In genomic region chr11:118418442-118418833, GRCm38 (mm10) we compare ENCODE assay signal across 7 mouse cellular contexts. TPM values are rescaled to one million over a fixed set of nuclear protein-coding genes. Genes with fewer than 3 reads are reported as not detected.
DNase-seq lines count a peak whose midpoint lies in the region; ATAC-seq lines count a peak whose summit lies in the region.

No protein-coding gene starts in this region.

- H3K4me2 ChIP-seq in lung, embryonic 15.5 days, result peak overlapping the region; percentile 76
- H3K4me2 ChIP-seq in forebrain, embryonic 11.5 days (ENCODE audit: low read depth, low read length, severe bottlenecking), result peak overlapping the region; percentile 84
- peak overlapping the region; percentile 74 for H3K4me2 ChIP-seq in liver, embryonic 11.5 days
- peak overlapping the region; percentile 87 for H3K4me2 ChIP-seq in stomach, embryonic 14.5 days (replicated peaks; ENCODE audit: low read depth, low read length)

- peak overlapping the region; percentile 66 for H3K27ac ChIP-seq in lung, embryonic 15.5 days
- H3K27ac ChIP-seq in forebrain, embryonic 11.5 days (ENCODE audit: low read depth, low read length), result no peak overlapping the region
- 0 out of 2 replicates have a peak overlapping the region, but pooled peaks have one; percentile 9 for H3K27ac ChIP-seq in liver, embryonic 11.5 days (ENCODE audit: low read depth, low read length)
- H3K27ac ChIP-seq in stomach, embryonic 14.5 days (ENCODE audit: low read length), result peak overlapping the region; percentile 71; the same call in 1 of the 2 replicates

- no peaks in the 10 kb centered on the region for H3K9me3 ChIP-seq in lung, embryonic 15.5 days
- H3K9me3 ChIP-seq in forebrain, embryonic 11.5 days (ENCODE audit: control insufficient read depth, low read length), result no peaks in the 10 kb centered on the region
- H3K9me3 ChIP-seq in liver, embryonic 11.5 days (ENCODE audit: control insufficient read depth, low read length), result no peaks in the 10 kb centered on the region
- no peaks in the 10 kb centered on the region for H3K9me3 ChIP-seq in stomach, embryonic 14.5 days (ENCODE audit: control insufficient read depth, low read depth, low read length)

- H3K9ac ChIP-seq in lung, embryonic 15.5 days, result peak overlapping the region; percentile 87
- H3K9ac ChIP-seq in forebrain, embryonic 11.5 days (ENCODE audit: low read length), result peak overlapping the region; percentile 93
- peak overlapping the region; percentile 82 for H3K9ac ChIP-seq in liver, embryonic 11.5 days (ENCODE audit: low read depth, low read length)
- H3K9ac ChIP-seq in stomach, embryonic 14.5 days (replicated peaks; ENCODE audit: low read depth, low read length), result peak overlapping the region; percentile 91

- 2% methylated on average over 12 of the region's 12 CpGs for WGBS in lung, embryonic 15.5 days
- 7% methylated on average over 12 of the region's 12 CpGs for WGBS in forebrain, embryonic 11.5 days
- 3% methylated on average over 12 of the region's 12 CpGs for WGBS in liver, embryonic 11.5 days
- 6% methylated on average over 12 of the region's 12 CpGs for WGBS in stomach, embryonic 14.5 days

- DNase-seq in lung, postnatal 4 days, result no peak
- no peak for DNase-seq in forebrain, embryonic 11.5 days (ENCODE audit: low spot score)
- no peak for DNase-seq in liver, embryonic 11.5 days (ENCODE audit: low spot score)
- DNase-seq in thymus, postnatal 25 days, result no peak
- DNase-seq in cerebellum, postnatal 25 days, result no peak

- no peaks in the 10 kb centered on the region for H3K27me3 ChIP-seq in lung, embryonic 15.5 days
- no peaks in the 10 kb centered on the region for H3K27me3 ChIP-seq in forebrain, embryonic 11.5 days (ENCODE audit: control insufficient read depth, insufficient read depth, low read length)
- H3K27me3 ChIP-seq in liver, embryonic 11.5 days (replicated peaks; ENCODE audit: control insufficient read depth, insufficient read depth, low read length), result no peaks in the 10 kb centered on the region
- no peaks in the 10 kb centered on the region for H3K27me3 ChIP-seq in stomach, embryonic 14.5 days (ENCODE audit: control insufficient read depth, insufficient read depth, low read length)

- peaks cover 13% of the 10 kb centered on the region for H3K36me3 ChIP-seq in lung, embryonic 15.5 days
- no peaks in the 10 kb centered on the region; the same call in 1 of the 2 replicates for H3K36me3 ChIP-seq in forebrain, embryonic 11.5 days (ENCODE audit: control insufficient read depth, insufficient read depth, low read length)
- peaks cover 6% of the 10 kb centered on the region; the same call in 1 of the 2 replicates for H3K36me3 ChIP-seq in liver, embryonic 11.5 days (ENCODE audit: control insufficient read depth, insufficient read depth, low read length)
- peaks cover 19% of the 10 kb centered on the region for H3K36me3 ChIP-seq in stomach, embryonic 14.5 days (ENCODE audit: control insufficient read depth, insufficient read depth, low read length)

- ATAC-seq in lung, embryonic 15.5 days (ENCODE audit: borderline replicate concordance, extremely low read depth, low FRiP score, low TSS enrichment), result no peak
- ATAC-seq in forebrain, embryonic 11.5 days (replicated peaks; ENCODE audit: low FRiP score), result peak; percentile 35; the same call in 1 of the 2 replicates
- no peak; the same call in 1 of the 2 replicates for ATAC-seq in liver, embryonic 11.5 days (replicated peaks; ENCODE audit: low FRiP score)
- peak; percentile 7; the same call in 1 of the 2 replicates for ATAC-seq in stomach, embryonic 14.5 days (ENCODE audit: insufficient number of reproducible peaks, insufficient read depth, low FRiP score, low read depth)

- H3K4me1 ChIP-seq in lung, embryonic 15.5 days, result peaks cover 20% of the 10 kb centered on the region
- peaks cover 12% of the 10 kb centered on the region for H3K4me1 ChIP-seq in forebrain, embryonic 11.5 days (replicated peaks; ENCODE audit: control insufficient read depth, insufficient read depth, low read length)
- peaks cover 9% of the 10 kb centered on the region for H3K4me1 ChIP-seq in liver, embryonic 11.5 days (replicated peaks; ENCODE audit: control insufficient read depth, insufficient read depth, low read length)
- H3K4me1 ChIP-seq in stomach, embryonic 14.5 days (ENCODE audit: control insufficient read depth, insufficient read depth, low read length), result peaks cover 8% of the 10 kb centered on the region

- H3K4me3 ChIP-seq in lung, embryonic 15.5 days, result peak overlapping the region; percentile 80
- H3K4me3 ChIP-seq in forebrain, embryonic 11.5 days (ENCODE audit: low read depth, low read length), result peak overlapping the region; percentile 93
- H3K4me3 ChIP-seq in liver, embryonic 11.5 days (ENCODE audit: low read depth, low read length), result peak overlapping the region; percentile 78
- peak overlapping the region; percentile 82 for H3K4me3 ChIP-seq in stomach, embryonic 14.5 days (ENCODE audit: low read depth, low read length)

RNA-seq across cellular contexts. Expression of gene Cant1, which starts 0.4 kb away (rescaled TPM):
- 30.3 and 33.7 TPM in 2 replicates for polyA plus RNA-seq in lung, embryonic 15.5 days (2015; fragmentation: Nextera tagmentation; extraction: Ambion mirVana)
- polyA plus RNA-seq in forebrain, embryonic 11.5 days (2014; fragmentation: Nextera tagmentation; extraction: Ambion mirVana), result 25.4 and 30.8 TPM in 2 replicates
- polyA plus RNA-seq in liver, embryonic 11.5 days (2014; fragmentation: Nextera tagmentation; extraction: Ambion mirVana), result 21.1 and 21.6 TPM in 2 replicates
- polyA plus RNA-seq in stomach, embryonic 14.5 days (2014; fragmentation: Nextera tagmentation; extraction: Ambion mirVana), result 21.8 and 25.7 TPM in 2 replicates

RNA-seq across cellular contexts. Expression of gene C1qtnf1, which starts 9.6 kb away (rescaled TPM):
- polyA plus RNA-seq in lung, embryonic 15.5 days (2015; fragmentation: Nextera tagmentation; extraction: Ambion mirVana), result 6.9 and 7.6 TPM in 2 replicates
- 2.0 and 2.3 TPM in 2 replicates for polyA plus RNA-seq in forebrain, embryonic 11.5 days (2014; fragmentation: Nextera tagmentation; extraction: Ambion mirVana)
- 4.6 and 5.0 TPM in 2 replicates for polyA plus RNA-seq in liver, embryonic 11.5 days (2014; fragmentation: Nextera tagmentation; extraction: Ambion mirVana)
- polyA plus RNA-seq in stomach, embryonic 14.5 days (2014; fragmentation: Nextera tagmentation; extraction: Ambion mirVana), result 7.0 and 7.9 TPM in 2 replicates

RNA-seq across cellular contexts. Expression of gene Lgals3bp, which starts 16.5 kb away (rescaled TPM):
- polyA plus RNA-seq in lung, embryonic 15.5 days (2015; fragmentation: Nextera tagmentation; extraction: Ambion mirVana), result 4.9 and 6.9 TPM in 2 replicates
- polyA plus RNA-seq in forebrain, embryonic 11.5 days (2014; fragmentation: Nextera tagmentation; extraction: Ambion mirVana), result 0.71 and 1.1 TPM in 2 replicates
- polyA plus RNA-seq in liver, embryonic 11.5 days (2014; fragmentation: Nextera tagmentation; extraction: Ambion mirVana), result 23.3 and 27.8 TPM in 2 replicates
- 39.0 and 39.2 TPM in 2 replicates for polyA plus RNA-seq in stomach, embryonic 14.5 days (2014; fragmentation: Nextera tagmentation; extraction: Ambion mirVana)

RNA-seq across cellular contexts. Expression of gene Engase, which starts 58.2 kb away (rescaled TPM):
- polyA plus RNA-seq in lung, embryonic 15.5 days (2015; fragmentation: Nextera tagmentation; extraction: Ambion mirVana), result 6.0 and 7.3 TPM in 2 replicates
- 9.0 and 10.6 TPM in 2 replicates for polyA plus RNA-seq in forebrain, embryonic 11.5 days (2014; fragmentation: Nextera tagmentation; extraction: Ambion mirVana)
- polyA plus RNA-seq in liver, embryonic 11.5 days (2014; fragmentation: Nextera tagmentation; extraction: Ambion mirVana), result 13.4 and 14.3 TPM in 2 replicates
- 5.2 and 7.0 TPM in 2 replicates for polyA plus RNA-seq in stomach, embryonic 14.5 days (2014; fragmentation: Nextera tagmentation; extraction: Ambion mirVana)

Comparison
In these comparisons a context has a peak if more than half of its experiments do, and no peak if none do; other contexts are left out.
1. ATAC-seq: peak in forebrain, embryonic 11.5 days (single experiment) and stomach, embryonic 14.5 days (single experiment); none in lung, embryonic 15.5 days (single experiment) and liver, embryonic 11.5 days (single experiment).
2. Peak in every context shown above with its lines, with median percentiles within 50 percentile points of each other: H3K4me2 ChIP-seq, H3K4me3 ChIP-seq and H3K9ac ChIP-seq.